ENCODE assay signal across 8 mouse cellular contexts in the genomic region with DNA sequence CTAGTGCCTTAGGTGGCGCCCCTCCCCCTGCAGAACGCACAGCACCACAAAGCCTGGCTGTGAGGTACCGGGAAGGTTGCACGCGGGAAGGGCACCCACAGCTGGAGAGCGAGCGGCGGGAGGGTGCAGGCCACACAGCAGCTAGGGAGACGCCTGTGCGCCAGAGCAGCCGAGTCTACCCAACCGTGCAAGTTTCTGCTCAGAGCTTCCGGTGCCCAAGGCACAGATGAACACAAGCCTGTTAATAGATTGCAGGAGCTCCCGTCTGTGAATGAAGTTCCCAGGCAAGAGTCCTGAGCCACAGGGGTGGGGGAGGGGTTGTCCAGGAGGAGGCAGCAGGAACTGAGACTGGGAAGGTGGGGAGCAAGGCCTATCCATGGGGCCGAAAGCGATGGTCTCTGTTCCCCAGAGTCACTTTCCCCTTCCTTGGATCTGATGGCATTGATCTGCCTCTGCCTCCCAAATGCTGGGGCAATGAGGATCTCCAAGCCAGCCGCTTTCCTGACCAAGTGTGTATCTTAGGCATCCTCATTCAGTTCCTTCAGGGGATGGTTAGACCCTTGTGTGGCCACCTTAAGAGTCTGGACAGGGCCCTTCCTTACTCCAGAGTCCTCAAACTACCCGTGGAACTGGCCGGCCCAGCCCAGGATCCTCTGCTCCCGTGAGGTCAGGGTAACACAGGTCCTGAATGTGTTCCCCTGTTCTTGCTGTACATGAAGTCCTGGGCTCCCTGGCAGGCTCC. TPM values are rescaled to one million over a fixed set of nuclear protein-coding genes. Genes with fewer than 3 reads are reported as not detected.
DNase-seq lines count a peak whose midpoint lies in the region; ATAC-seq and TF ChIP-seq lines count a peak whose summit lies in the region.

No protein-coding gene starts in this region.

- H3K9me3 ChIP-seq in lung, embryonic 16.5 days (ENCODE audit: control insufficient read depth, low read length): no peaks in the 10 kb centered on the region
- no peaks in the 10 kb centered on the region for H3K9me3 ChIP-seq in hindbrain, embryonic 10.5 days
- H3K9me3 ChIP-seq in limb, embryonic 15.5 days: no peaks in the 10 kb centered on the region

- no peaks in the 10 kb centered on the region for H3K36me3 ChIP-seq in lung, embryonic 16.5 days (ENCODE audit: control insufficient read depth, insufficient read depth, low read length)
- H3K36me3 ChIP-seq in hindbrain, embryonic 10.5 days: no peaks in the 10 kb centered on the region
- no peaks in the 10 kb centered on the region for H3K36me3 ChIP-seq in limb, embryonic 15.5 days
- H3K36me3 ChIP-seq in thymus, adult 2 months (ENCODE audit: control insufficient read depth, insufficient read depth, low read length): no peaks in the 10 kb centered on the region

- peaks cover 22% of the 10 kb centered on the region for H3K4me1 ChIP-seq in lung, embryonic 16.5 days (replicated peaks; ENCODE audit: control insufficient read depth, insufficient read depth, low read length)
- peaks cover 16% of the 10 kb centered on the region for H3K4me1 ChIP-seq in lung, adult 2 months (ENCODE audit: control insufficient read depth, insufficient read depth, low read length)
- peaks cover 54% of the 10 kb centered on the region for H3K4me1 ChIP-seq in hindbrain, embryonic 10.5 days (replicated peaks)
- peaks cover 59% of the 10 kb centered on the region for H3K4me1 ChIP-seq in limb, embryonic 15.5 days
- H3K4me1 ChIP-seq in thymus, adult 2 months (replicated peaks; ENCODE audit: control insufficient read depth, insufficient read depth, low read length): peaks cover 47% of the 10 kb centered on the region

- H3K9ac ChIP-seq in lung, embryonic 16.5 days (ENCODE audit: low read length): peak overlapping the region; percentile 43
- no peak overlapping the region for H3K9ac ChIP-seq in limb, embryonic 15.5 days

- ATAC-seq in lung, embryonic 16.5 days (ENCODE audit: low read depth): no peak
- no peak for ATAC-seq in limb, embryonic 15.5 days (ENCODE audit: insufficient number of reproducible peaks, low FRiP score, low TSS enrichment, low read depth)

- H3K4me2 ChIP-seq in lung, embryonic 16.5 days (ENCODE audit: low read depth, low read length): peak overlapping the region; percentile 10; the same call in 1 of the 2 replicates
- H3K4me2 ChIP-seq in limb, embryonic 15.5 days: peak overlapping the region; percentile 25

- TF ChIP-seq CTCF in lung, adult 2 months (IDR thresholded peaks at IDR 0.05; ENCODE audit: insufficient read depth, low read length): no peak
- no peak for TF ChIP-seq CTCF in thymus, adult 2 months (IDR thresholded peaks at IDR 0.05; ENCODE audit: borderline replicate concordance, control insufficient read depth, extremely low read depth, insufficient read depth, low read length, poor library complexity)

- no peak for TF ChIP-seq POLR2A in lung, adult 2 months (IDR thresholded peaks at IDR 0.05; ENCODE audit: borderline replicate concordance, extremely low read depth, low read depth, low read length)
- no peak for TF ChIP-seq POLR2A in thymus, adult 2 months (IDR thresholded peaks at IDR 0.05; ENCODE audit: control insufficient read depth, extremely low read depth, insufficient read depth, low read length, poor library complexity)

- no peak for DNase-seq in lung, adult 2 months
- DNase-seq in hindbrain, embryonic 10.5 days (ENCODE audit: low spot score): peak; percentile 66
- DNase-seq in thymus, adult 2 months: peak; percentile 37
- no peak for DNase-seq in gastrocnemius, adult 18-20 months (ENCODE audit: low spot score)
- DNase-seq in layer of hippocampus, adult 8-10 months (ENCODE audit: low spot score in 2 of 2): no peak
- DNase-seq in cerebellum, adult 18-20 months: no peak

- no peak overlapping the region for H3K4me3 ChIP-seq in lung, embryonic 16.5 days (ENCODE audit: low read length)
- no peak overlapping the region for H3K4me3 ChIP-seq in lung, adult 2 months (replicated peaks; ENCODE audit: extremely low read depth, low read depth, low read length)
- H3K4me3 ChIP-seq in hindbrain, embryonic 10.5 days: peak overlapping the region; percentile 36
- no peak overlapping the region for H3K4me3 ChIP-seq in limb, embryonic 15.5 days
- H3K4me3 ChIP-seq in thymus, adult 2 months (ENCODE audit: control insufficient read depth, insufficient read depth, low read length): peak overlapping the region; percentile 17

- H3K27me3 ChIP-seq in lung, embryonic 16.5 days (ENCODE audit: control insufficient read depth, insufficient read depth, low read depth, low read length): no peaks in the 10 kb centered on the region
- peaks cover 21% of the 10 kb centered on the region for H3K27me3 ChIP-seq in hindbrain, embryonic 10.5 days (ENCODE audit: insufficient read depth, poor library complexity, severe bottlenecking)
- H3K27me3 ChIP-seq in limb, embryonic 15.5 days: no peaks in the 10 kb centered on the region
- H3K27me3 ChIP-seq in thymus, adult 2 months (ENCODE audit: control insufficient read depth, insufficient read depth, low read length): no peaks in the 10 kb centered on the region

- H3K27ac ChIP-seq in lung, embryonic 16.5 days (ENCODE audit: low read length): no peak overlapping the region
- H3K27ac ChIP-seq in hindbrain, embryonic 10.5 days: peak overlapping the region; percentile 84
- peak overlapping the region; percentile 64 for H3K27ac ChIP-seq in limb, embryonic 15.5 days
- H3K27ac ChIP-seq in thymus, adult 2 months (ENCODE audit: control insufficient read depth, insufficient read depth, low read length): no peak overlapping the region; the same call in 1 of the 2 replicates

- 20% methylated on average over 20 of the region's 20 CpGs for WGBS in lung, embryonic 16.5 days
- WGBS in lung, adult 2 months: 46% methylated on average over 20 of the region's 20 CpGs
- 10% methylated on average over 20 of the region's 20 CpGs for WGBS in hindbrain, embryonic 10.5 days
- 12% methylated on average over 20 of the region's 20 CpGs for WGBS in limb, embryonic 15.5 days
- 30% methylated on average over 20 of the region's 20 CpGs for WGBS in thymus, adult 2 months

RNA-seq across cellular contexts. Expression of a gene that starts 11.7 kb away (rescaled TPM):
- 7.8 and 8.1 TPM in 2 replicates for polyA plus RNA-seq in lung, embryonic 16.5 days (2015; fragmentation: Nextera tagmentation; extraction: Ambion mirVana)
- polyA plus RNA-seq in lung, adult 2 months (2012; rRNA removed): 48.2 and 55.8 TPM in 2 replicates
- polyA plus RNA-seq in hindbrain, embryonic 10.5 days (2016; fragmentation: Nextera tagmentation; extraction: Ambion mirVana): 2.9 and 6.6 TPM in 2 replicates
- 4.0 and 5.5 TPM in 2 replicates for polyA plus RNA-seq in limb, embryonic 15.5 days (2015; fragmentation: Nextera tagmentation; extraction: Ambion mirVana)
- 118 and 131 TPM in 2 replicates for polyA plus RNA-seq in thymus, adult 2 months (2012; rRNA removed)
- total RNA-seq in gastrocnemius, adult 18-20 months (2021): 10 to 100 TPM; 18.0 to 20.0 TPM
- total RNA-seq in layer of hippocampus, adult 8-10 months (2022): 10 to 100 TPM; 11.6 to 15.9 (median 13.7) TPM

RNA-seq across cellular contexts. Expression of a gene that starts 16.6 kb away (rescaled TPM):
- polyA plus RNA-seq in lung, embryonic 16.5 days (2015; fragmentation: Nextera tagmentation; extraction: Ambion mirVana): 6.1 TPM in 2 replicates
- 22.0 and 22.5 TPM in 2 replicates for polyA plus RNA-seq in lung, adult 2 months (2012; rRNA removed)
- polyA plus RNA-seq in hindbrain, embryonic 10.5 days (2016; fragmentation: Nextera tagmentation; extraction: Ambion mirVana): 1.8 and 2.0 TPM in 2 replicates
- polyA plus RNA-seq in limb, embryonic 15.5 days (2015; fragmentation: Nextera tagmentation; extraction: Ambion mirVana): 4.3 and 4.4 TPM in 2 replicates
- polyA plus RNA-seq in thymus, adult 2 months (2012; rRNA removed): 42.0 and 54.2 TPM in 2 replicates
- total RNA-seq in gastrocnemius, adult 18-20 months (2021): 1 to 10 TPM; 1.4 to 2.2 TPM
- total RNA-seq in layer of hippocampus, adult 8-10 months (2022): 1 to 10 TPM; 3.0 to 4.8 (median 3.7) TPM

Comparison
In these comparisons a context has a peak if more than half of its experiments do, and no peak if none do; other contexts are left out.
1. H3K27ac ChIP-seq: peak in hindbrain, embryonic 10.5 days (single experiment) and limb, embryonic 15.5 days (single experiment); none in lung, embryonic 16.5 days (single experiment) and thymus, adult 2 months (single experiment).
2. H3K4me3 ChIP-seq: peak in hindbrain, embryonic 10.5 days (single experiment) and thymus, adult 2 months (single experiment); none in lung, embryonic 16.5 days (single experiment), lung, adult 2 months (single experiment) and limb, embryonic 15.5 days (single experiment).
3. DNase-seq: peak in hindbrain, embryonic 10.5 days (single experiment) and thymus, adult 2 months (single experiment); none in lung, adult 2 months (single experiment), gastrocnemius, adult 18-20 months (single experiment), layer of hippocampus, adult 8-10 months (0 of 2) and cerebellum, adult 18-20 months (0 of 2).